Mouse (Mus musculus): ENCODE measurements at regions not wholly inside any gene's neighbourhood (a gene's known extent, or its start where the extent isn't known, plus 50 kb on each side); places are given as distances from the start of the nearest gene placed in this dataset.

DNA sequence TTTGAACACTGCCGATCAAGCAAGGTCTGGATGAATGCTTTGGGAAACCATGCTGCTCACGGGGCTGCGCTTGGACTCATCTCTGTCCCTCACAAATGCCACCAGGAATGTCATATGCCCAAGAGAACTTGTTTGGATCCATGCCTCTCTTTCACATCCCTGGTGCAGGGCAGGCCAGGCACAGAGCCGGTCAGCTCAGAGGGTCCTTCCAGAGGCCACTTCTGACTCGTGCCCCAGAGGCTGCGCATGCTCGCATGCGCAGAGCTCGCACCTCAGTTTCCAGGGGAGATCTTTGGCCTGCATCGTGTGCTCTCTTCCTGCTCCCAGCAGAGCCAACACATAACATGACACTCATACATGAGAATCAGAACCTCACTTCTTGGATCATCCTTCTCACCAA is 111.1 kb downstream of the Tfap2c start:
- Histone ChIP-seq H3K4me1 (peaks cover 21% of the 10 kb centered on the region), H3K36me3 (no peaks in the 10 kb centered on the region), H3K4me3 (no peak overlapping the region), H3K27ac (replicated peaks) (no peak overlapping the region), H3K9me3 (no peaks in the 10 kb centered on the region), H3K27me3 (peaks cover 2% of the 10 kb centered on the region; the same call in 1 of the 2 replicates), H3K4me2 (replicated peaks) (no peak overlapping the region), H3K9ac (replicated peaks) (no peak overlapping the region)
- WGBS: 76% methylated on average over 10 of the region's 10 CpGs
- no peak for ATAC-seq (replicated peaks)

- Histone ChIP-seq H3K4me1 (peaks cover 21% of the 10 kb centered on the region), H3K27ac (replicated peaks) (no peak overlapping the region), H3K4me2 (replicated peaks) (no peak overlapping the region), H3K9ac (replicated peaks) (no peak overlapping the region), H3K36me3 (no peaks in the 10 kb centered on the region), H3K27me3 (peaks cover 2% of the 10 kb centered on the region; the same call in 1 of the 2 replicates), H3K9me3 (no peaks in the 10 kb centered on the region), H3K4me3 (no peak overlapping the region)
- 0 out of 2 replicates have a peak, but pooled peaks have one; percentile 30 for ATAC-seq (replicated peaks)
- 8% methylated on average over 7 of the region's 7 CpGs for whole genome bisulfite sequencing
These were observed 111.5 kb downstream of the Tfap2c start for GRCm38 (mm10) chr2:172660916-172661315.

GRCm38 (mm10) chr2:172661418-172661980 is 112.1 kb downstream of the Tfap2c start:
- WGBS: 19% methylated on average over 15 of the region's 15 CpGs
- H3K9ac ChIP-seq (replicated peaks): no peak overlapping the region
- peaks cover 21% of the 10 kb centered on the region for H3K4me1 ChIP-seq
- no peak overlapping the region for H3K4me2 ChIP-seq (replicated peaks)
- H3K9me3 ChIP-seq: no peaks in the 10 kb centered on the region
- H3K36me3 ChIP-seq: no peaks in the 10 kb centered on the region
- ATAC-seq (replicated peaks): no peak
- H3K27ac ChIP-seq (replicated peaks): no peak overlapping the region
- peaks cover 2% of the 10 kb centered on the region; the same call in 1 of the 2 replicates for H3K27me3 ChIP-seq
- no peak overlapping the region for H3K4me3 ChIP-seq

DNA sequence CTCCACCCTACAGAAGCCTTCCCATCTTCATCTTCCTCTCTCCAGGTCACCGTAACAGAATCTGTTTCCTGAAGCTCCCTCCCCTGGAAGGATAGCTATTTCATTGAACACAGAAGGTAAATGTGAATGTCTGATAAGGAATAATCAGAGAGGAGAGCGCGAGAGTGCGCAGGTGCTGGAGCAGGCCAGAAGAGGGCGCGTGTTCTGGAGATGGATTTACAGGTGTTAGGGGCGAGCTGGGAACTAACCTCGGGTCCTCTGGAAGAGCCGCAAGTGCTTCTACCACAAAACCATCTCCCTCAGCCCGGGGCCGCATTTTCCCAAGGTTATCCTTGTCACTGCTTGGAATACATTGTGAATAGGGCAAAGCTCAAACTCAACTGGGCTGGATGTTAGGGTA is 112.8 kb downstream of the Tfap2c start:
- ATAC-seq (replicated peaks): no peak

DNA sequence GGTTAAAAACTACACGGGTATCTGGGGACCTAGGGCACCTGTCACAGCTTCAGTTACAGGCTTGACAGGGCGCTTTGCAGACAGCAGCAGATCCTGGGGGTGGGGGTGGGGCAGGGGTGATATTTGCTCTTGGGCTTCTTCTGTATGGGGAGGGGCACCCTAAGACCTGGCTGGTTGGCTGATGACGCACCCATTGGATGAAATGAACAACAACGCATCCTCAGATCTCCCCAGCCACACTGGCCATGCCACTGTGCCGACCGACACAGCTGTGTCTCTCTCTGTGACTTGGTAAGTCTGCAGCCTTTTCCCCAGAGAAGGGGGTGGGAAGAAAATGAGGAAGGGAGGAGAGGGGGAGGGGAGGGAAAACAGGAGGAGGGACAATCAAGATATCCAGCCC is 114.3 kb downstream of the Tfap2c start:
- peaks cover 21% of the 10 kb centered on the region for H3K4me1 ChIP-seq
- H3K4me2 ChIP-seq (replicated peaks): peak overlapping the region; percentile 22; the same call in 1 of the 2 replicates
- H3K4me3 ChIP-seq: no peak overlapping the region
- no peak overlapping the region for H3K9ac ChIP-seq (replicated peaks)
- H3K36me3 ChIP-seq: no peaks in the 10 kb centered on the region
- H3K27ac ChIP-seq (replicated peaks): peak overlapping the region; percentile 70
- no peaks in the 10 kb centered on the region for H3K9me3 ChIP-seq
- WGBS: 9% methylated on average over 6 of the region's 6 CpGs
- H3K27me3 ChIP-seq: peaks cover 2% of the 10 kb centered on the region; the same call in 1 of the 2 replicates
- ATAC-seq (replicated peaks): peak; percentile 63

More for the DNA sequence above, 112.8 kb downstream of the Tfap2c start:
- Histone ChIP-seq H3K27me3 (peaks cover 2% of the 10 kb centered on the region; the same call in 1 of the 2 replicates), H3K4me3 (no peak overlapping the region), H3K4me2 (replicated peaks) (no peak overlapping the region), H3K9ac (replicated peaks) (no peak overlapping the region), H3K27ac (replicated peaks) (no peak overlapping the region), H3K4me1 (peaks cover 21% of the 10 kb centered on the region), H3K36me3 (no peaks in the 10 kb centered on the region), H3K9me3 (no peaks in the 10 kb centered on the region)
- WGBS: 77% methylated on average over 11 of the region's 11 CpGs

- no peak overlapping the region for H3K4me2 ChIP-seq (replicated peaks)
- H3K27me3 ChIP-seq: no peaks in the 10 kb centered on the region
- H3K4me1 ChIP-seq: no peaks in the 10 kb centered on the region
- H3K36me3 ChIP-seq: no peaks in the 10 kb centered on the region
- H3K4me3 ChIP-seq: no peak overlapping the region
- ATAC-seq (replicated peaks): no peak
- no peak overlapping the region for H3K9ac ChIP-seq (replicated peaks)
- H3K27ac ChIP-seq (replicated peaks): no peak overlapping the region
- 24% methylated on average over 2 of the region's 2 CpGs for WGBS
- H3K9me3 ChIP-seq: no peaks in the 10 kb centered on the region
These were observed 123.7 kb downstream of the Tfap2c start for GRCm38 (mm10) chr2:172673081-172673480.

- WGBS: 84% methylated on average over 8 of the region's 8 CpGs
- H3K4me1 ChIP-seq: no peaks in the 10 kb centered on the region
- H3K9me3 ChIP-seq: no peaks in the 10 kb centered on the region
- no peak overlapping the region for H3K4me2 ChIP-seq (replicated peaks)
- no peaks in the 10 kb centered on the region for H3K36me3 ChIP-seq
- H3K9ac ChIP-seq (replicated peaks): no peak overlapping the region
- H3K27me3 ChIP-seq: no peaks in the 10 kb centered on the region
- no peak for ATAC-seq (replicated peaks)
- H3K27ac ChIP-seq (replicated peaks): no peak overlapping the region
- no peak overlapping the region for H3K4me3 ChIP-seq
These were observed 125.2 kb downstream of the Tfap2c start for GRCm38 (mm10) chr2:172674641-172675040.

GRCm38 (mm10) chr2:172675081-172675480 is 125.7 kb downstream of the Tfap2c start:
- WGBS: 79% methylated on average over 15 of the region's 15 CpGs
- no peaks in the 10 kb centered on the region for H3K4me1 ChIP-seq
- no peak overlapping the region for H3K9ac ChIP-seq (replicated peaks)
- H3K4me3 ChIP-seq: no peak overlapping the region
- H3K4me2 ChIP-seq (replicated peaks): no peak overlapping the region
- ATAC-seq (replicated peaks): no peak
- no peaks in the 10 kb centered on the region for H3K9me3 ChIP-seq
- no peaks in the 10 kb centered on the region for H3K27me3 ChIP-seq
- H3K36me3 ChIP-seq: no peaks in the 10 kb centered on the region
- no peak overlapping the region for H3K27ac ChIP-seq (replicated peaks)

DNA sequence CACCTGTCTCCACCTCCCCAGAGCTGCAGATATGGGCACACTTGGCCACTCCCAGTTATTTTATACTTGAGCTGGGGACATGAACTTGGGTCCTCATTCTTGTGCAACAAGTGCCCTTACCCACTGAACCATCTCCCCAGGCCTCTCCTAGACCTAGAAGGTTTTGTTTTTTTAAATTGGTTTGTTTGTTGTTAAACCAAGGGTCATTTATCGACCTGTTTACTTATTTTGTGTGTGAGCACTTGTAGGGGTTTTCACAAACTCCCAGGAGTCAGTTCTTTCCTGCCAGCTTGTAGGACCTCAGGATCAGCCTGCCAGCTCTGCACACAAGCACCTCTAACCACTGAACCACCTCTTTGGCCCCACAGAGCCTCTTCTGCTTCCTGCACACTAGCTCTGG is 140.8 kb downstream of the Tfap2c start:
- Histone ChIP-seq H3K9ac (replicated peaks) (no peak overlapping the region), H3K27ac (replicated peaks) (no peak overlapping the region), H3K4me3 (no peak overlapping the region), H3K9me3 (no peaks in the 10 kb centered on the region), H3K4me2 (replicated peaks) (no peak overlapping the region), H3K4me1 (peaks cover 6% of the 10 kb centered on the region; the same call in 1 of the 2 replicates), H3K36me3 (no peaks in the 10 kb centered on the region), H3K27me3 (no peaks in the 10 kb centered on the region)
- ATAC-seq (replicated peaks): no peak
- WGBS: 92% methylated on average over 1 of the region's 1 CpGs

DNA sequence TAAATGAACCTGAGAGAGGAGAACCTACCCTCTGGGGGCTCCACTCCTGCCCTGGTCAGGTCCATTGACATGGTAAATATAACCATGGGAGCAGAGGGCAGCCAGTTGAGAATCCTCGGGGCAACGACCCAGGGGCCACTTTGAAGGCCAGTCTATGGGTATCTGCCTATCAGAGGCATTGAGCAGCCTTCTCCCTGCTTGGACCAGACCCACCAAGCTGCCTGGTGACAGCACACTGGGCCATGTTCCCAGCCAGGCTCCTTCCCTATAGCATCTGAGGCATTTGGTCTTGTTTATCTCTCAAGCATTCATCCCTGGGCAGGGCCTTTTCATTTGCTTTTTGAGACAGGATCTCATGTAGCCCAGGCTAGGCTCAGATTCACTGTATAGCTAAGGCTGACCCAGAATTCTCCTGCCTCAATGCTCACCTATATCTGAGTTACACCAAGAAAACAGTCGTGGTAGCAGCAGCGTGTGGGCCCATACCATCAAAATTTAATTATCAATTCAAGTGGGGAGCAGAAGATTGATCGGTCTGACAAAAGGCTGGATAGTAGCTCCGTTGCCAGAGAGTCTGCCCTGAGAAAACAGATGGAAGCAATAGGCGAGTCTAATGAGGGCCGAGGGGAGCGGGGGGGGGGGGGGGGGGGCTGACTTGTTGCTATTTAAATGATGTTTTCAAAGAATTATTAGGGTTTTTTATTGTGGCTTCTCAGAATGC is 141.7 kb downstream of the Tfap2c start:
- Histone ChIP-seq H3K27me3 (no peaks in the 10 kb centered on the region), H3K4me2 (replicated peaks) (no peak overlapping the region), H3K4me3 (no peak overlapping the region), H3K9ac (replicated peaks) (no peak overlapping the region), H3K36me3 (no peaks in the 10 kb centered on the region), H3K4me1 (peaks cover 6% of the 10 kb centered on the region; the same call in 1 of the 2 replicates), H3K9me3 (no peaks in the 10 kb centered on the region), H3K27ac (replicated peaks) (peak overlapping the region; percentile 34; the same call in 1 of the 2 replicates)
- WGBS: 26% methylated on average over 9 of the region's 9 CpGs
- ATAC-seq (replicated peaks): peak; percentile 78

DNA sequence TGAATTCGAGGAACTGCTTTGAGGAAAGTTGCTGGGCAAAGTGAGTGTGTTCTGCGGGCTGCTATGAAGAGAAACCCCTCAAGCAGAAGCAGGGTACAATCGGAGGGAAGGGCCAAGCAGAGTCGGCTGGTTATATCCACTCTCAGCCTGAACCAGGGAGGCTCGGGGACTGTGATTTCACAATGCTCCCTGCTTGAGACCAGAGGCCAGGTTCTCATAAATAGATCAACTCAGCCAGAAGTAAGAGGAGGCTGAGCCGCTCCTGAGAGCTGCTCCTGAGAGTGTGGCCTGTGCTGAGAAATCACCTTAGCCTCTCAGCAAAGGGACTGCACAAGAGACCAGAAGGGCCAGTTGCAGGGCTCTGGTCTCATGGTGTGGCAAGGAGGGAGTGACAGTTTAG is 149.6 kb downstream of the Tfap2c start:
- H3K27ac ChIP-seq (replicated peaks): no peak overlapping the region
- H3K4me3 ChIP-seq: no peak overlapping the region
- H3K4me1 ChIP-seq: no peaks in the 10 kb centered on the region
- WGBS: 23% methylated on average over 6 of the region's 6 CpGs
- H3K27me3 ChIP-seq: no peaks in the 10 kb centered on the region
- H3K36me3 ChIP-seq: no peaks in the 10 kb centered on the region
- ATAC-seq (replicated peaks): peak; percentile 32; the same call in 1 of the 2 replicates
- H3K4me2 ChIP-seq (replicated peaks): no peak overlapping the region
- H3K9me3 ChIP-seq: no peaks in the 10 kb centered on the region
- no peak overlapping the region for H3K9ac ChIP-seq (replicated peaks)

DNA sequence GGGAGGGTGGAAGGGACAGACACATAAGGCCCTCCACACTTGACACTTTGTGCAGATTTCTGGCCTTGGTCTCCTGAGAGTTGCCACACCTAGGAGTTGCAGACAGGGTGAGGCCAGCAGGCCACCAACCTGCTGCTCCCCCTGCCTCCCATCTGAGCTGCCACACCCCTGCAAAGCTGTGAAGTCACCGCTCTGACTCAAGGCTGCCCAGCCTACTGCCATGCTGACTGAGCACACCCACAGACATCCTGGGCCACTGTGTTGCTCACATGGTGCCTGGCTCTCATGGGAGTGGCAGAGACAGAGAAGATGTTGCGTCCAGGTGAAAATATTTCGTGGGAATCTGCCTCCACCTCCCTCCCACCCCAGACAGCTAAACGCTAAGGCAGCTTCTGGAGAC is 150.3 kb downstream of the Tfap2c start:
- Histone ChIP-seq H3K9ac (replicated peaks) (no peak overlapping the region), H3K27ac (replicated peaks) (no peak overlapping the region), H3K36me3 (no peaks in the 10 kb centered on the region), H3K4me2 (replicated peaks) (no peak overlapping the region), H3K9me3 (no peaks in the 10 kb centered on the region), H3K4me1 (no peaks in the 10 kb centered on the region), H3K27me3 (no peaks in the 10 kb centered on the region), H3K4me3 (no peak overlapping the region)
- 81% methylated on average over 4 of the region's 4 CpGs for WGBS
- no peak for ATAC-seq (replicated peaks)
